Mouse (Mus musculus) liver, adult (tissue): ENCODE results near the gene Mesp2.

Experiments used
- GATA4 ChIP-seq: IDR thresholded peaks from 2 replicates; pipeline ENCODE4 v1.6.1; 2014; ENCODE audit warnings: mild to moderate bottlenecking, low read length; ENCODE audit not compliant: insufficient replicate concordance

The Mesp2 gene

GRCm38 (mm10) chr7:79837247-79837646 is 26.7 kb downstream of the Mesp2 start:
- no peak for TF ChIP-seq GATA4

- no peak for TF ChIP-seq GATA4
Measured at GRCm38 (mm10) chr7:79842163-79842562, 31.6 kb downstream of the Mesp2 start.

GRCm38 (mm10) chr7:79844090-79844802 is 33.7 kb downstream of the Mesp2 start:
- no peak for TF ChIP-seq GATA4

GRCm38 (mm10) chr7:79846342-79846741 is 35.8 kb downstream of the Mesp2 start:
- TF ChIP-seq GATA4: no peak

GRCm38 (mm10) chr7:79847456-79848451 is 37.2 kb downstream of the Mesp2 start:
- no peak for TF ChIP-seq GATA4

DNA sequence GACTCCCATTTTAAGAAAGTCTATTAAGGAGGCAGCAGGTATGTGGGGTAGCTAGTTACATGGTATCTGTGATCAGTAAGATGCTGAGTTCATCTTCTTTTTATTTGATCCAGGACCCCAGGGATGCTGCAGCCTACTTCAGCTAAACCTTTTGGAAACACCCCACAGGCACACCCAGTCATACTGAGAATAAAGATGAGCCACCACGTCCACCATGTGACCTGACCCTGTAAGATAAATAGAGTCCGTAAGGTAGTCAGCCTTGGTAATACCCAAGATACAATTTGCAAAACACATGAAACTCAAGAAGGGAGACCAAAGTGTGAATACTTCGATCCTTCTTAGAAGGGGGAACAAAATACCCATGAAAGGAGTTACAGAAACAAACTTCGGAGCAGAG is 45.8 kb downstream of the Mesp2 start:
- TF ChIP-seq GATA4: no peak

- no peak for TF ChIP-seq GATA4
Measured at GRCm38 (mm10) chr7:79858202-79858934, 47.8 kb downstream of the Mesp2 start.

- no peak for TF ChIP-seq GATA4
Measured at GRCm38 (mm10) chr7:79858956-79859630, 48.6 kb downstream of the Mesp2 start.

DNA sequence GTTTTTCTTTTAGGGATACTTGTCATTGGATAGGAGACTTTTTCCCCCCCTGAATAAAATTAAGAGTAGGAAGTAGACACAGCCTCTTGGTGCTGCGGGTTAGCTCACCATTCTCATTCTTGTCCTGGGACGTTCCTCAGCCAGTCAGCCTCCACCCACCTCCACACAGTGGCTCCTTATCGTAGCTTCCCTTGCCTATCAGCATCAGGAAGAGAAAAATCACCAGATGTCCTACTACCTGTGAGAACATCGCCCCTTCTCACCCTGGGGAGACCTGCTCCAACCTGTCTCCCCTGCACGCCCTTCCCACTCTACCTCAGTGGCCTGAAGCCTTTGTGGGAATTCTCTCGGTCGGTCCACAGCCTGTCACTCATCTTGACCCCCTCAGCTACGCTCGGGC is 50.3 kb downstream of the Mesp2 start, which contains the start of gene Anpep:
TSS of gene Anpep (minus strand) at position 249 of the 400 bp plus-strand sequence.
- TF ChIP-seq GATA4: no peak

GRCm38 (mm10) chr7:79861794-79862193 is 51.3 kb downstream of the Mesp2 start:
- TF ChIP-seq GATA4: no peak
